Comparison of ENCODE assay signal across 15 mouse cellular contexts in genomic region chr8:61259526-61259925, GRCm38 (mm10). TPM values are rescaled to one million over a fixed set of nuclear protein-coding genes. Genes with fewer than 3 reads are reported as not detected.
DNase-seq lines count a peak whose midpoint lies in the region; ATAC-seq lines count a peak whose summit lies in the region.
"Had no signal": no experiment of that assay in that cellular context is flagged by ENCODE, and none has a peak within 500 bp of the region (broad histone marks: within the 10 kb centered on the region; RNA-seq: fewer than 3 reads in every experiment).

No protein-coding gene starts in this region.

- H3K9ac ChIP-seq in forebrain, embryonic 15.5 days (replicated peaks), result no peak overlapping the region
- H3K9ac ChIP-seq in heart, embryonic 11.5 days (ENCODE audit: low read depth, low read length), result no peak overlapping the region
- H3K9ac ChIP-seq: embryonic facial prominence, embryonic 15.5 days; limb, embryonic 15.5 days had no signal

- H3K4me2 ChIP-seq in forebrain, embryonic 15.5 days (replicated peaks), result no peak overlapping the region
- no peak overlapping the region for H3K4me2 ChIP-seq in heart, embryonic 11.5 days
- H3K4me2 ChIP-seq: embryonic facial prominence, embryonic 15.5 days; limb, embryonic 15.5 days had no signal

- H3K9me3 ChIP-seq in forebrain, embryonic 15.5 days, result no peaks in the 10 kb centered on the region
- H3K9me3 ChIP-seq in forebrain, embryonic 10.5 days, result peaks cover 8% of the 10 kb centered on the region; the same call in 1 of the 2 replicates
- no peaks in the 10 kb centered on the region for H3K9me3 ChIP-seq in heart, embryonic 11.5 days (replicated peaks; ENCODE audit: control insufficient read depth, low read length)
- H3K9me3 ChIP-seq: embryonic facial prominence, embryonic 15.5 days; limb, embryonic 15.5 days had no signal

- H3K27me3 ChIP-seq in forebrain, embryonic 15.5 days, result no peaks in the 10 kb centered on the region
- no peaks in the 10 kb centered on the region for H3K27me3 ChIP-seq in forebrain, embryonic 10.5 days (ENCODE audit: poor library complexity, severe bottlenecking)
- no peaks in the 10 kb centered on the region for H3K27me3 ChIP-seq in heart, embryonic 11.5 days (ENCODE audit: control insufficient read depth, insufficient read depth, low read length)
- H3K27me3 ChIP-seq: embryonic facial prominence, embryonic 15.5 days; limb, embryonic 15.5 days; Patski had no signal

- DNase-seq in forebrain, embryonic 10.5 days (ENCODE audit: extremely low spot score, low spot score), result no peak
- DNase-seq in cerebellum, adult 9-11 months, result peak; percentile 10
- DNase-seq in layer of hippocampus, adult 8-10 months (ENCODE audit: low spot score in 2 of 2), result peak; percentile 70 to 78
- peak; percentile 68 for DNase-seq in left cerebral cortex, postnatal 4 days
- DNase-seq in spleen, adult 12 weeks (ENCODE audit: low spot score), result no peak
- no peak for DNase-seq in testis, postnatal 10 days (ENCODE audit: low spot score)
- DNase-seq: kidney, adult 11 months; retina, postnatal 1 day had no signal

- intact Hi-C loops in left cerebral cortex, postnatal 4 days (cut with DNase I), result no loop called here

- H3K36me3 ChIP-seq in forebrain, embryonic 15.5 days, result no peaks in the 10 kb centered on the region
- H3K36me3 ChIP-seq in forebrain, embryonic 10.5 days (replicated peaks), result peaks cover 11% of the 10 kb centered on the region
- H3K36me3 ChIP-seq in heart, embryonic 11.5 days (ENCODE audit: control insufficient read depth, insufficient read depth, low read length), result no peaks in the 10 kb centered on the region
- H3K36me3 ChIP-seq: embryonic facial prominence, embryonic 15.5 days; limb, embryonic 15.5 days had no signal

- no peak overlapping the region for H3K4me3 ChIP-seq in forebrain, embryonic 15.5 days
- no peak overlapping the region for H3K4me3 ChIP-seq in forebrain, embryonic 10.5 days
- no peak overlapping the region for H3K4me3 ChIP-seq in heart, embryonic 11.5 days (ENCODE audit: low read depth, low read length)
- H3K4me3 ChIP-seq: embryonic facial prominence, embryonic 15.5 days; limb, embryonic 15.5 days; myocyte had no signal

- WGBS in forebrain, embryonic 15.5 days, result 35% methylated on average over 7 of the region's 7 CpGs
- 95% methylated on average over 7 of the region's 7 CpGs for WGBS in forebrain, embryonic 10.5 days
- WGBS in heart, embryonic 11.5 days (ENCODE audit: insufficient replicate concordance), result 89% methylated on average over 7 of the region's 7 CpGs

- H3K4me1 ChIP-seq in forebrain, embryonic 15.5 days, result peaks cover 43% of the 10 kb centered on the region
- peaks cover 33% of the 10 kb centered on the region for H3K4me1 ChIP-seq in forebrain, embryonic 10.5 days
- 0 out of 2 replicates have a peak, but pooled peaks cover 3% of the 10 kb centered on the region for H3K4me1 ChIP-seq in heart, embryonic 11.5 days (ENCODE audit: control insufficient read depth, insufficient read depth, low read length)

- H3K27ac ChIP-seq in forebrain, embryonic 15.5 days (replicated peaks), result peak overlapping the region; percentile 21; the same call in 1 of the 2 replicates
- H3K27ac ChIP-seq in forebrain, embryonic 10.5 days, result no peak overlapping the region
- H3K27ac ChIP-seq in heart, embryonic 11.5 days (ENCODE audit: low read depth, low read length), result no peak overlapping the region
- H3K27ac ChIP-seq: embryonic facial prominence, embryonic 15.5 days; limb, embryonic 15.5 days; macrophage had no signal

- peak; percentile 62 for ATAC-seq in forebrain, embryonic 15.5 days (replicated peaks)
- ATAC-seq in heart, embryonic 11.5 days (replicated peaks; ENCODE audit: insufficient number of reproducible peaks, low FRiP score, low TSS enrichment), result no peak
- ATAC-seq: Patski had no signal

RNA-seq across cellular contexts. Expression of gene Sh3rf1, which starts 35.9 kb away (rescaled TPM):
- polyA plus RNA-seq in forebrain, embryonic 15.5 days (2015; fragmentation: Nextera tagmentation; extraction: Ambion mirVana), result 32.3 and 32.8 TPM in 2 replicates
- 18.1 and 18.2 TPM in 2 replicates for polyA plus RNA-seq in forebrain, embryonic 10.5 days (2016; fragmentation: Nextera tagmentation; extraction: Ambion mirVana)
- total RNA-seq in layer of hippocampus, adult 8-10 months (2022), result 10 to 100 TPM; 55.7 to 63.8 (median 58.6) TPM
- total RNA-seq in left cerebral cortex, postnatal 4 days (2021), result 10 to 100 TPM; 40.2 to 47.3 TPM
- 6.4 and 7.1 TPM in 2 replicates for polyA plus RNA-seq in heart, embryonic 11.5 days (2014; fragmentation: Nextera tagmentation; extraction: Ambion mirVana)

Comparison
In these comparisons a context has a peak if more than half of its experiments do, and no peak if none do; other contexts are left out.
1. DNase-seq: peak in cerebellum, adult 9-11 months (single experiment), layer of hippocampus, adult 8-10 months (2 of 2) and left cerebral cortex, postnatal 4 days (single experiment); none in forebrain, embryonic 10.5 days (single experiment), spleen, adult 12 weeks (single experiment) and testis, postnatal 10 days (single experiment).